Mouse (Mus musculus) WW6 (cell line): ENCODE measurements around the gene Ift122.
A peak's percentile ranks its signal among the peaks of the same experiment; 100 is the strongest.
"Not testable (repeated sequence)": the region's sequence is repeated elsewhere in the genome, so short reads cannot be mapped to it uniquely, and the experiment has no call there.

Source experiments
- DNase-seq: peaks from one replicate; pipeline ENCODE4 v3.0.0-alpha.2; 2013; ENCODE audit warnings: low read depth, low spot score

Gene Ift122

GRCm38 (mm10) chr6:115846640-115847411, 6.4 kb upstream of the Ift122 start:
- DNase-seq = peak; percentile 60

GRCm38 (mm10) chr6:115848598-115849304, 4.5 kb upstream of the Ift122 start:
- no peak for DNase-seq

GRCm38 (mm10) chr6:115852446-115853090, 702 bp upstream of the Ift122 start:
- DNase-seq = no peak

GRCm38 (mm10) chr6:115853985-115854384, 715 bp downstream of the Ift122 start:
- DNase-seq = no peak

- DNase-seq = no peak
These were observed 1.2 kb downstream of the Ift122 start for GRCm38 (mm10) chr6:115854432-115854831.

- DNase-seq = no peak
These were observed 2.6 kb downstream of the Ift122 start for GRCm38 (mm10) chr6:115855733-115856360.

- DNase-seq = no peak
These were observed 3.1 kb downstream of the Ift122 start for GRCm38 (mm10) chr6:115856361-115856745.

- no peak for DNase-seq
These were observed 6.0 kb downstream of the Ift122 start for GRCm38 (mm10) chr6:115859258-115859657.

- no peak for DNase-seq
These were observed 6.8 kb downstream of the Ift122 start for GRCm38 (mm10) chr6:115860027-115860556.

- no peak for DNase-seq
These were observed 10.1 kb downstream of the Ift122 start for GRCm38 (mm10) chr6:115863340-115863841.

GRCm38 (mm10) chr6:115865246-115865645, 12.0 kb downstream of the Ift122 start:
- DNase-seq = no peak

- not testable (repeated sequence) for DNase-seq
These were observed 13.9 kb downstream of the Ift122 start for GRCm38 (mm10) chr6:115867157-115867556.

GRCm38 (mm10) chr6:115871318-115871717, 18.0 kb downstream of the Ift122 start:
- DNase-seq = not testable (repeated sequence)

- DNase-seq = no peak
These were observed 24.0 kb downstream of the Ift122 start for GRCm38 (mm10) chr6:115877239-115877638.

GRCm38 (mm10) chr6:115878694-115879093, 25.4 kb downstream of the Ift122 start:
- no peak for DNase-seq

- no peak for DNase-seq
These were observed 26.5 kb downstream of the Ift122 start for GRCm38 (mm10) chr6:115879736-115880135.

- no peak for DNase-seq
These were observed 27.5 kb downstream of the Ift122 start for GRCm38 (mm10) chr6:115880751-115881150.

- DNase-seq = no peak
These were observed 30.7 kb downstream of the Ift122 start for GRCm38 (mm10) chr6:115884018-115884417.

GRCm38 (mm10) chr6:115886894-115887293, 33.6 kb downstream of the Ift122 start:
- DNase-seq = peak; percentile 49

- DNase-seq = peak; percentile 48
These were observed 35.0 kb downstream of the Ift122 start for GRCm38 (mm10) chr6:115888296-115888695.

GRCm38 (mm10) chr6:115890601-115891000, 37.3 kb downstream of the Ift122 start:
- DNase-seq = no peak
